Mouse (Mus musculus) monocyte, adult 5-6 weeks (primary cell): ENCODE results near the gene Lrrc42. TPM values are rescaled to one million over a fixed set of nuclear protein-coding genes. Genes with fewer than 3 reads are reported as not detected.

Source experiments
- ATAC-seq: fragments of 153-309, 156-312 bp; replicated peaks from 2 replicates; pipeline ENCODE4 v1.8.0; 2017; ENCODE audit warnings: mild to moderate bottlenecking; ENCODE audit not compliant: low TSS enrichment, insufficient number of reproducible peaks, severe bottlenecking, poor library complexity, low FRiP score
- total RNA-seq: library from RNA; stranded (forward); fragments of 200-1000, 200-491, 200-594 nt; gene quantifications from 3 replicates; pipeline ENCODE4 v1.2.3, GENCODE M21; 2017

The Lrrc42 gene
- total RNA-seq: 4.7 to 7.3 TPM (median 7.1 TPM) in 3 replicates

DNA sequence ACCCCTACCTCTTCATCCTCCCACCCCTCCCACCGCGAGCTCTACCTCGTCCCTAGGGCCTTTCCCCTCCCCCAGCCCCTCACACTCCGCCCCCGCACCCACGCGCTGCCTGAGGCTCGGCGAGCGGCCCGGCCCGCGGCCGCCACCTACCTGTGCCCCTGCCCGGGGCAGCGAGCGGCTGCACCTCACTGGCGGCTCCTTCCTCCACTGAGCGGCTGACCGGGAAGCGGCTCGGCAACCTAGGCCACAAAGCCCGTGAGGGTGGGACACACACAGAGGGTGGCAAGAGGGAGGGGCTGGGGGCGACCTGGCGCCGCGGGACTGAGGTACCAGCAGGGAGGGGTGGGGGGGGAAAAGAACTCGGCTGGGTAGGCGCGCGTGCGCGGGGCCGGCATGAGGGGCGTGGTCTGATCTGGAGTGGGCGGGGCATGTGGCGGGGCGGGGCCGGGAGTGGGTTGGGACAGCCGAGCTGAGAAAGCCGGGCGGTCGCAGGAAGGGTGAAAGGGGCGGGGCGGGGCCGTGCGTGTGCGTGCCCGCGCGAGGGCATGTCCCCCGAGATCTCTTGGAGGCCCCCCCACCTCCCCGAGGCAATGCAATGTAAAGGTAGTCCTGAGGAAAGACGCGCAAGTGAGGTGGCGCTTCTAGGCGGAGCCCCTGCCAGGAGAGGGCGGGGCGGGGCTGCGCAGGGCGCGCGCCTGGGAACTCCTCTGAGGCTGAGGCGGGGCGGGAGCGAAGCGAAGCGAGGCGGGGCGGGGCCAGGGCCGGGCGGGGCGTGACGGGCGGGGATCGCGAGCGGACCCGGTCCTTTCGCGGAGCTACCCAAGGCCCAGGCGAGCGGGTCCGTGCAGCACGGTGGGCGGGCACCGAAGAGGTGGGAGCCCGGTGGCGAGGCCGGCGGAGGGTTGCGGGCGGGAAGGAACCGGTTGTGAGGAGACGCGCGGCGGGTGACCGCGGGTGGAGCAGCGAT lies at the start of gene Lrrc42, which contains the start of gene Hspb11:
Gene Lrrc42, minus strand, starts transcription at position 408 of the 967 bp plus-strand sequence.
Gene Hspb11, plus strand, starts transcription at position 469 of the 967 bp plus-strand sequence.
- ATAC-seq: peak; percentile 88

DNA sequence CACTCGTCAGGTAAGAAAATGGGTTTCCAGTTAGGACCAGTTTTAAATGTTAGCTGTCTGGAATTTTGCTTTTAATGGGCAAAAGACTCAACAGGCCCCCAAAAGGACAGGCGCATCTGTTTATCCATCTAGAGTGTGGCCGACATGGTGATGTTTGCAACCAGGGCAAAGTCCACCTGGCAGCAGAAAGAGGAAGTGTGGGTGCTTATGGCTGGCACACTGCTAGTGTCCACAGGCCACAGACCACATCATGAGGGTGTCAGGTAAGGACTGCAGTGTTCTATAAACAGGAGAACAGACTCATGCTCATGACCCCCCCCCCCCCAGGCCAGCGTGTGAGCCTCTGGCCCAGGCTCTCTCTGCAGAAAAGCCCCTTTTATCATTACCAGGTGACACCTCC lies 49.5 kb upstream of the Lrrc42 start:
- ATAC-seq: no peak

DNA sequence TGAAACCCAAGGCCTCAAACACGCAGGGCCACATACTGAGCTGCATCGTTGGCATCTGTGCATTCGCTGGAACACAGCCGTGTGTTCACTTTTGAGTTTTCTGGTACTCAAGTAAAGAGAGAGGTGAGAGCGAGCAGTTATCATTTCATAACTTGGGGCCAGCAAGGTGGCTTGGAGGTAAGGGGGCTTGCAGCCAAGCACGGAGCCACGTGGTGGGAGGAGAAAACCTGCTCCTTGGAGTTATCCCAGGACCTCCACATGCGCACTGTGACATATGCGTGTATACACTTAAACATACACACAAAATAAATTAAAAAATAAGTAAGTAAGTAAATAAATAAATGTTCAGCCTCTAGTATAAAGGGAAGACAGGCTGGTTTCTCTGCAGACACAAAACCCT lies 48.9 kb upstream of the Lrrc42 start:
- no peak for ATAC-seq

DNA sequence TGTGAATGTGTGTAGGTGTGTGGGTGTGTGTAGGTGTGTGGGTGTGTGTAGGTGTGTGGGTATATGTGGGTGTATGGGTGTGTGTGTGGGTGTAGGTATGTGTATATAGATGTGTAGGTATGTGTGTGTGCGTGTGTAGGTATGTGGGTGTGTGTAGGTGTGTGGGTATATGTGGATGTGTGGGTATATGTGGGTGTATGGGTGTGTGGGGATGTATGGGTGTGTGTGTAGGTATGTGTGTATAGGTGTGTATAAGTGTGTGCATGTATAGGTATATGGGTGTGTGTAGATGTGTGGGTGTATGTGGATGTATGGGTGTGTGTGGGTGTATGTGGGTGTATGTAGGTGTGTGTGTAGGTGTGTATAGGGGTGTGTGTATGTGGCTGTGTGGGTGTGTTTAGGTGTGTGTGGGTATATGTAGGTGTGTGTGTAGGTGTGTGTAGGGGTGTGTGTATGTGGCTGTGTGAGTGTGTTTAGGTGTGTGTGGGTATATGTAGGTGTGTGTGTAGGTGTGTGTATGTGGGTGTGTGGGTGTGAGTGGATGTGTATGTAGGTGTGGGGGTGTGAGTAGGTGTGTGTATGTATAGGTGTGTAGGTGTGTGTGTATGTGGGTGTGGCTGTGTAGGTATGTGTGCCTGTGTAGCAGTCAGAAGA lies 47.7 kb upstream of the Lrrc42 start:
- no peak for ATAC-seq

DNA sequence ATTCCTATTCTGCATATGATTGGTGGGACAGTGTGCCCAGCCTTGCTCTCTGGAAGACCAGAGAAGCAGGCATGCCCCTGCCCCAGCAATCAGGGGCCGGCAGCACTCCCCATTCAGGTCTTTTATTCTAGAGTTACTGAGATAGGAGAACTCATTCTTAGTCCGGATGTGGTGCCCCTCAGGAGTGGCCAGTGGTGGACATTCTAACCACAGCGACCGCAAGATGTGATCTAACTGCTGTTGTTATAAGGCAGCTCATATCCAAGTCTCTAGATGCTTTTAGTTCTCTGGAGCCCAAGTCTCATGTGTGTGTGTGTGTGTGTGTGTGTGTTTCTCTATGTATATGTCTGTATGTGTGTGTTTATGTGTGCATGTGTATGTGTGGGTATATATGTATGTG lies 47.0 kb upstream of the Lrrc42 start:
- ATAC-seq: 0 out of 2 replicates have a peak, but pooled peaks have one; percentile 40

DNA sequence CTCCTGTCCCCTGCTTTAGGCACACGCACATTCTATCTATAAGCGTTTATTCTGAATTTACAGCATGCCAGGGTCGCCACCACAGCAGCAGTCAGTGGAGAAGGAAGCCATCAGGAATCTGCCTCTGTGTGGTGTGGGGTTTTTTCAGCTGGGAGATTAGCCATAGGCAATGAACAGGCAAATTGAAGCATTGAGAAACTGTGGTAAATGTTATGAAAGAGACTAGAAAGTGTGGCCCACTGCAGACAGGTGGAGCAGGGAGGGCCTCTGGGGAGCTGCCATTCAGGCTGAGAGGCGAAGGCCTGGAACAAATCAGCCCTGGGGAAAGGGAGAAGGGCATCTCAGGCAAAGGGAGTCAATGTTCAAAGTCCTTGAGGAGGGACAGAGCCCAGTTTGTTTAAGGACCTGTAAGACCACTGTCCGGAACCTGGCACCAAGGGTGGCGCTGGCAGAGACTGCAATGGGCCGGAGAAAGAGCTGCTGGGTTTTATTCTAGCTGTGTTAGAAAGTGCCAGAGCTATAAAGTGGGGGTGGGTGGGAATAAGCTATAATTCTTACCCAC lies 46.5 kb upstream of the Lrrc42 start:
- no peak for ATAC-seq

DNA sequence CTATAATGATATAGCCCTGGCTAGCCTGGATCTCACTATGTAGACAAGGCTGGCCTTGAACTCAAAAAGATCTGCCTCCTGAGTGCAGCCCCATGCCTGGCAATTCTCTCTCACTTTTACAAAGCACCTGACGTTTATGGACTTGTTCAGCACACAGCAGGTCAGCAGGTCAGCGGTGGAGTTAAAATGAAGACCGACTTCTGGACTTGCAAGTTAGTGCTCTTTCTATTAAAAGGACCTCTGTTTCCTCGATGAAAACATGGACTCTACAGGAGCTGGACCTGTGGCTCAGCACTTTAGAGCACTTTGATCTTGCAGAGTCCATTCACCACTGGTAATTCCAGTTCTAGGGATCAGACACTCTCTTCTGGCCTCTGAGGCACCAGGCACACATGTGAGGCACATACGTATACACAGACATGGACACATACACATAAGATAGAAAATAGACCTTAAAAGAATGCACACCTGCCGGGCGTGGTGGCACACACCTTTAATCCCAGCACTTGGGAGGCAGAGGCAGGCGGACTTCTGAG lies 44.8 kb upstream of the Lrrc42 start:
- ATAC-seq: no peak

DNA sequence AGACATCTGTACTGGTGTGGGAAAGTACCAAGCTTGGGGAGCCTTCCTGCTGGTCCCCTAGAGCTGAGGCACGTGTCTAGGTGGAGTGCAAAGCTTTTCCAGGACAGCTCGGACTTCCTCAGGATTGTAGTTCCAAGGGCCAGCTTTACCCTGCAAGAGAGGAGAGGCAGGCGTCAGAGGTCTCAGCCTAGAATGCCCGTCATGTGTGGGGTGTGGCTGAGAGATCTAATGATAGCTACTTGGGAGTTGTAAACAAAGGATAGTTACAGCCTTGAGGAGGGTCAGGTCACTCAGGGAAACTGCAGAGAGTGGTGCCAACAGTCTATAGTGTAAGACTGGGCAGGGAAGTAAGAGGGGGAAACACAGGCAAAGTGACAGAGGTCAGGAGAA lies 38.9 kb upstream of the Lrrc42 start:
- no peak for ATAC-seq

DNA sequence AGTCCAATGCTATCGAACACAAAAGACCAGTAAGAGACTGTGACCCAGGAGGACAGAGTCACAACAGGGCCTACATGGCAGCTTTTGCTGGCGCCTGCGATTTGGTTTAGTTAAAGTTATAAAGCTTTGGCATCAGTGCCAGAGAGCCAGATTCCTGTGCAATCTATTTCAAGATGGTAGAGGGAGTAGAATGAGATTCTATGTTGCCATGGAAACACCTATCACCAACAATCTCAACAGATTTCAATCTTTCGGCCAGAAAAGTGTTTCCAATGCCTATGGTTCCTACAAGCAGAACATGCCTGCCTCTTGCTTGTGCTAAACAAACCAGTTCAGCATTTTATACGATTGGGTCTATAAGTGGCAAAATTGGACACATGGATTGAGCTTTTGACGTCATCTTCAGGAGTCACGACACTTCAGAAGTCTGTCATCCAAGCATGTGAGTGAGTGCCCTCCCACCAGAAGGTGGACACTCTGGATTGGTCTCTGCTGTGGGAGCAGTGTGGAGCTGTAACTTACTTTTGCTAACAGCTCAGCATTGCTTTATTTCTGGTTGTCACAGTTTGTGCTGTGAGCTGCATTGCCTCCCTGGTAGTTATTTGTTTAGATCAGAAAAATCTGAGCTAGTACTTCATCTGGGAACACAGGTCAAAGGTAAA lies 38.4 kb upstream of the Lrrc42 start:
- no peak for ATAC-seq

DNA sequence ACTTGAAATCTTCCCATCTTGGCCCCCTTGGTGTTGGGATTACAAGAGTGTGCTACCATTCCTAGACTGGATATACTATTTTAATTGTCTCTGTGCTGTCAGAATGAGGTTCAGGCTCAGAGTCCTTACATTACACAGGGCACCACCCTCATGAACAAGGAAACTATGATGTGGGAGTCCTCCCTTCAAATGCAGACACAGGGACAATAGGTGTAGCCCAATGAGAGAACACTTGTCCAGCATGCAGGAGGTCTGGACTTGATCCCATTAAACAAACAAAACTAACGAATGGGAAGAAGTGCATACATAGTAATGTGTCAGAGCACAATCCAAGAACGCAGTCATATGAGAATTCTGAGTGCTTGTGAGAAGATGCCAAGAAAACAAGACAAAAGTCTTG lies 34.2 kb upstream of the Lrrc42 start:
- ATAC-seq: no peak

DNA sequence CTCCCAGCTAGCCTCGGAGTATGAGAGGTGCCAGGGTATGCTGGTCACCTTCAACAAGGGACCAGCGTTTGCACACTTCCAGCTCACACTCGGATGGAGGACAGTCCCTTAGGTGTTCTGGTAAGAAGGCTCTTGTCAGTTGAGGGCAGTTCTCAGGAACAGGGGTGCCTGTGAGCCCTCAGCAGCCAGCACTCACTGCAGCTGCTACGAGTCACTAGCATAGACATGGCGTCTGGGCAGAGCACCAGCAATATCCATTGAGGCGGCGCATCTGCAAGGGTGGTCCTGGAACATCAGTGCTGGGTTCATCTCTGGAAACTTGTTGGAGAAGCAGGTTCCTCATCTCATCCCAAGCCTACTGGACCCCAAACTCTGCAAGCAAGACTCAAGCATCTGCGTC lies 33.1 kb upstream of the Lrrc42 start:
- ATAC-seq: no peak

DNA sequence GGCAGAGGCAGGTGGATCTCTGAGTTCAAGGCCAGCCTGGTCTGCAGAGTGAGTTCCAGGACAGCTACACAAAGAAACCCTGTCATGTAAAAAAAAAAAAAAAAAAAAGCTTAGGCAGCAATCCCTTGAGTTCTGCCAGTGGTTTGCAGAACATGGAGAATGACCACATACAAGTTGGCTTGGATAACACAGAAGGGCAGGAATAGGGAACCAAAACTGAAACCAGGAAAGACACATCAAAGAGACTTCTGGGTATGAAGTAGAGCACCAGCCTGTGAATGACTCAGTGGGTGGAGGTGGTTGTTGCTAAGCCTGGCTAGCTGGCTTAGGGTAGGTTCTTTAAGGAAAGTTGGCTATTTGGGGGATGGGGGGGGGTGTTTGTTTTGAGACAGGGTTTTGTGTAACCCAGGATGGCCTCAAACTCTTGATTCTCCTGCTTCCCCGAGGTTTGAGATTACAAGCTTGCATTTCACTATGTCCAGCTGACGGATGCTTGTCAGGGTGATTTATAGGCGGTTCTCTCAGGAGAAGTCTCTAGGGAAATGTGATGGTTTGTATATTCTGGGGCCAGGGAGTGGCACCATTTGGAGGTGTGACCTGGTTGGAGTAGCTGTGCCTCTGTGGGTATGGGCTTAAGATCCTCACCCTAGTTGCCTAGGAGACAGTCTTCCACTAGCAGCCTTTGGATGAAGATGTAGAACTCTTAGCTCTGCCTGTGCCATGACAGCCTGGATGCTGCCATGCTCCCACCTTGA lies 32.3 kb upstream of the Lrrc42 start:
- peak; percentile 96 for ATAC-seq

DNA sequence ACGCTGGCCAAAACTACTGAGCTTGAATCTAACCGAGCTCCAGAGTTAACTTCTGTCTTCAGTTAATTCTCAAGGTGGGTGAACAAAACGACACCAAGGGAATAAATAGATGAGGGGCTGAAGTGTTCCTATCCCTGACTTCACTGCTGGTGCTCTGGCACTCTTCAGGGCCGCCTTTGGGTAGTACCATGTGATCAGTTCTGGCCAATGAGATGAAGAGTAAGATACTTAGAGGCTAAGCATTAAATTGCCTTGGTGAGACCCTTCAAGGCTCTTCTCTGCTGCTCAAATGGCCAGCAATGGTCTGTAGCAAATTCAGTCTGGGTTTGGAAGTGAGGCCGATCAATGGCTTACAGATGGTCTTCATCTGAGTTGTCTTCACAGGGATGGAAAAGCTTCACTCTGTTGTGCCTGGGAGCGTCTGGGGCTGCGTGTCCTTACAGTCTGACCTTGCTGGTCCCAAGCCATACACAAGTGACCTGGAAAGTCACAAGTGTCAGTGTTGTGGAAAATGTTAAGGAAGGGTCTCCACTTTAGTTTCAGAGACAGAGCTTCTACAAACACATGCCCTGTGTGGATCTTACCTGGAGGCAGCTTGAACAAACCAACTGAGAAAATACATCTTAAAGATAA lies 27.6 kb upstream of the Lrrc42 start:
- ATAC-seq: no peak

DNA sequence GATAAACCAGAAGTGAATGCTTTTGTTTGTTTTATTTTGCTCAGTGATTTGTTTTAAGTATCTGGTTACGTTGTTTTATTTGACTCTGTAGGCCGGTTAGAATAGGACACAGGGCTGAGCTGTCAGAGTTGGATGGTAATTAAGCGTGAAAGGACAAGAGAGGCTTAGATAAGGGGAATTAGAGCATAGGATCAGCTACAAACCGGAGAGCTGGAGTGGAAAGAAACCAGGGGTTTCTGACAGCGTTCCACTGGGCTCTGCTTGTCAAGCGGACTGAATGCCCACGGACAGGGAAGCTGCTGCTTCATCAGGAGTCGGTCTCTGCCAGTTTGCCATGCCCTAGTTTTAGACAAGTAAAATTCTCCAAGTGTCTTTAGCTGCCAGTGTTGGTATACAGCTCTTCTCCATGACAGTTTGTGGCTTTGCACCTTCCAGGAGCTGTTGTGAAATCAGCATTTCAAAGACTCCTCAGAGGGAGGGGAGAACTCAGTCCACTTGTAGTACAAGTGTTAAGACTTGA lies 24.9 kb upstream of the Lrrc42 start:
- ATAC-seq: no peak

DNA sequence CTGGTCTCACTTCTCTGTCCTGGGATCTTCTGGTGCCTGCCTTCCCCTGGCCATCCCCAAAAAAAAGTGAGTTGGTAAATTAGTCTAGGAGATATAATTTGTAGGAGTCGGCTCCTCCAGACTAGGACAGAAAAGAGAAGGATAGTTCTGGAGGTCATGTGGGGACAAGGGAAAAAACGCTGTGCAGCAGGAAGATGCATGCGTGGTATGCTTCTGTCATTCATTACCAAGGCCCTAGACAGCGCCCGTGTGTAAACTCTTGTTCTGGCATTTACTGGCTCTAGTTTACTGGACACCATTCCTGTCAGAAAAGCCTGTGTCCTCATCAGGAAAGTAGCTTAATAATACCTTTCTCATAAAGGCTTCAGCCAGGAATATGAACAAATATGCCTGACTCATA lies 21.2 kb upstream of the Lrrc42 start:
- ATAC-seq: no peak

DNA sequence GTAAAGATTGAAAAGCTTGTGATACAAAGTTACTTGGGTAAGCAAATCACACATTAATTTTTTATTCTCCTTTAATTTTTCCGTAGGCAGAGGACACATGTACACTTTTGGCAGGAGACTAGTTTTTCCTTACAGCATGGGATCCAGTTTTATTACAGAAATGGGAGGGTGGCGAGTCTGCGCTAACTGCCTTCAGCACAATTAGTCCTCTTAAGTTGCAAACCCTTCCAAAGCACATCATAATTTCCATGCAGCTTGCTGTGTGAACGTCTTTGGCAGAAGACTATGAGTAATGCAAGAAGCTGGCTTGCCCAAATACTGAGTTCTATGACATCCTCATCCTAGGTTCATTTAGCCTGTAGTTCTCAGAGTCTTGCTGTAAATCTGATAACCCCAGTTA lies 20.4 kb upstream of the Lrrc42 start:
- ATAC-seq: no peak

DNA sequence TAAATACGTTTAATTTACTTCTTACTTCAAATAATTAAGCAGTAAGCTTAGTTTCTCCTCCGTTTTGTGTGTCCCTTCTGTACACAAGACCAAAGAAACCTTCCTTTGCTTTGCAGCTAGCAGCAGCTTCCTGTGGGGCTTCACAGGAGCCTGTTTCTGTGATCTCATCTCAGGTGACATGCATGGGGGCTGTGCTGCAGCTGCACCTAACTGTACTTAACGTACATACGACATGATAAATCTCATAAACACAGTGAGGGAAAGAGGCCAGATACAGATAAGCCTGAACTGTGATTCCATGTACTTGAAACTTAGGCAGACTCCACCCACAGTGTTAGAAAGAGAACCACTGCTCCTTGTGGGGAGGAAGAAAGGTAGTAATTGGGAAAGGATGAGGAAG lies 6.7 kb upstream of the Lrrc42 start:
- ATAC-seq: no peak

DNA sequence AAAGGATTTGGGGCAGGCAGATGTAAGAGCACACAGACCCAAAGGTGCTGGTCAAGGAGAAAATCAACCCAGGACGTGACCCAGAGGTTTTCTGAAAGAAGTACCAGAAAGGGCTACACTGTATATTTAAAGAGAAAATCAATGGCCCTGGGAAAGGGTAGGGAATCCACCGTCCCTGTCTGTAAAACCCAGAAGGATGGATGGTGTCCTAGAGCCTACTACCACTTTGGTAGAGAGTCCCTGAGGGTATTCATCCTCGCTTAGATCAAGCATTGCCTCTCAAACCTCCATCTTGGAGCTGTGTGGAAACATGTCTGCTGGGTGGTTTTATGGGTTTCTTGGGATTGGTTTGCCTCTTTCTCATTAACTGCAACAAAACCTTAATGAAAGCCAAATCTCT lies 1.1 kb upstream of the Lrrc42 start:
- ATAC-seq: no peak
